Mouse (Mus musculus): ENCODE measurements around the gene Sox2. TPM values are rescaled to one million over a fixed set of nuclear protein-coding genes. Genes with fewer than 3 reads are reported as not detected.

The Sox2 gene
- total and polyA plus RNA-seq, 3 experiments = not detected

- DNase-seq (ENCODE audit: low read depth, low spot score) = no peak
- Histone ChIP-seq H3K36me3 (ENCODE audit: control insufficient read depth in 1 of 2, insufficient read depth in 2 of 2, low read length in 2 of 2) (no peaks in the 10 kb centered on the region), H3K27ac (ENCODE audit: control insufficient read depth, low read depth, low read length) (no peak overlapping the region), H3K27me3 (ENCODE audit: control insufficient read depth in 1 of 2, insufficient read depth in 2 of 2, low read length in 2 of 2) (no peaks in the 10 kb centered on the region), H3K4me1 (ENCODE audit: control insufficient read depth in 1 of 2, insufficient read depth in 2 of 2, low read length in 2 of 2) (no peaks in the 10 kb centered on the region), H3K9me3 (replicated peaks; ENCODE audit: insufficient read depth, low read length) (no peaks in the 10 kb centered on the region), H3K79me2 (ENCODE audit: control insufficient read depth, insufficient read depth, low read length, poor library complexity) (no peaks in the 10 kb centered on the region), H3K9ac (ENCODE audit: control insufficient read depth, low read depth, low read length, poor library complexity, severe bottlenecking) (no peak overlapping the region), H3K4me3 (ENCODE audit: control insufficient read depth in 1 of 2, insufficient read depth in 1 of 2, low read depth in 2 of 2, low read length in 2 of 2) (no peak overlapping the region)
- no peak for TF ChIP-seq BHLHE40 (IDR thresholded peaks at IDR 0.05; ENCODE audit: borderline replicate concordance, low read depth, low read length)
- no peak for TF ChIP-seq POLR2AphosphoS5 (IDR thresholded peaks at IDR 0.05; ENCODE audit: borderline replicate concordance, low read depth, low read length)
- TF ChIP-seq GATA1 (IDR thresholded peaks at IDR 0.05; ENCODE audit: low read depth, low read length) = no peak
- no peak for TF ChIP-seq MYB (IDR thresholded peaks at IDR 0.05; ENCODE audit: low read depth, low read length)
- no peak for TF ChIP-seq MXI1 (IDR thresholded peaks at IDR 0.05; ENCODE audit: low read depth, low read length)
- no peak for TF ChIP-seq CHD2 (IDR thresholded peaks at IDR 0.05; ENCODE audit: low read length)
- no peak for TF ChIP-seq CTCF (IDR thresholded peaks at IDR 0.05 in 2 of 3, conservative IDR thresholded peaks at IDR 0.05 in 1 of 3; ENCODE audit: control insufficient read depth in 1 of 3, insufficient read depth in 1 of 3, low read depth in 2 of 3, low read length in 3 of 3, poor library complexity in 1 of 3, severe bottlenecking in 1 of 3)
- TF ChIP-seq MAZ (IDR thresholded peaks at IDR 0.05; ENCODE audit: low read depth, low read length) = no peak
- no peak for TF ChIP-seq RCOR1 (IDR thresholded peaks at IDR 0.05; ENCODE audit: low read depth, low read length)
- TF ChIP-seq ZC3H11A (IDR thresholded peaks at IDR 0.05; ENCODE audit: low read depth, low read length) = no peak
Measured at GRCm38 (mm10) chr3:34626521-34626920, 23.7 kb upstream of the Sox2 start.

GRCm38 (mm10) chr3:34630031-34630430 lies 20.2 kb upstream of the Sox2 start:
- DNase-seq (ENCODE audit: low read depth, low spot score) = no peak
- H3K36me3 ChIP-seq (ENCODE audit: control insufficient read depth in 1 of 2, insufficient read depth in 2 of 2, low read length in 2 of 2) = no peaks in the 10 kb centered on the region
- H3K9me3 ChIP-seq (replicated peaks; ENCODE audit: insufficient read depth, low read length) = no peaks in the 10 kb centered on the region
- no peak overlapping the region for H3K9ac ChIP-seq (ENCODE audit: control insufficient read depth, low read depth, low read length, poor library complexity, severe bottlenecking)
- H3K27me3 ChIP-seq (ENCODE audit: control insufficient read depth in 1 of 2, insufficient read depth in 2 of 2, low read length in 2 of 2) = no peaks in the 10 kb centered on the region
- H3K79me2 ChIP-seq (ENCODE audit: control insufficient read depth, insufficient read depth, low read length, poor library complexity) = no peaks in the 10 kb centered on the region
- TF ChIP-seq POLR2A (IDR thresholded peaks at IDR 0.05; ENCODE audit: control insufficient read depth in 1 of 2, insufficient read depth in 1 of 2, low read depth in 1 of 2, low read length in 2 of 2, poor library complexity in 1 of 2) = no peak
- TF ChIP-seq POLR2AphosphoS2 (IDR thresholded peaks at IDR 0.05; ENCODE audit: low read length) = no peak
- no peak for TF ChIP-seq RAD21 (IDR thresholded peaks at IDR 0.05; ENCODE audit: low read depth, low read length)
- no peak for TF ChIP-seq NRF1 (IDR thresholded peaks at IDR 0.05; ENCODE audit: insufficient read depth, low read depth, low read length, poor library complexity, severe bottlenecking)
- H3K4me1 ChIP-seq (ENCODE audit: control insufficient read depth in 1 of 2, insufficient read depth in 2 of 2, low read length in 2 of 2) = no peaks in the 10 kb centered on the region
- H3K4me3 ChIP-seq (ENCODE audit: control insufficient read depth in 1 of 2, insufficient read depth in 1 of 2, low read depth in 2 of 2, low read length in 2 of 2) = no peak overlapping the region
- H3K27ac ChIP-seq (ENCODE audit: control insufficient read depth, low read depth, low read length) = no peak overlapping the region

GRCm38 (mm10) chr3:34630736-34631135 lies 19.5 kb upstream of the Sox2 start:
- no peaks in the 10 kb centered on the region for H3K4me1 ChIP-seq (ENCODE audit: control insufficient read depth in 1 of 2, insufficient read depth in 2 of 2, low read length in 2 of 2)
- TF ChIP-seq TAL1 (IDR thresholded peaks at IDR 0.05; ENCODE audit: low read length) (no peak), GABPA (IDR thresholded peaks at IDR 0.05; ENCODE audit: low read depth, low read length) (no peak), USF1 (IDR thresholded peaks at IDR 0.05; ENCODE audit: low read depth, low read length) (no peak), MYC (IDR thresholded peaks at IDR 0.05; ENCODE audit: low read depth, low read length) (no peak), GATA1 (IDR thresholded peaks at IDR 0.05; ENCODE audit: low read depth, low read length) (no peak), POLR2AphosphoS5 (IDR thresholded peaks at IDR 0.05; ENCODE audit: borderline replicate concordance, low read depth, low read length) (no peak), E2F4 (IDR thresholded peaks at IDR 0.05; ENCODE audit: borderline replicate concordance, low read depth, low read length) (no peak), ZMIZ1 (IDR thresholded peaks at IDR 0.05; ENCODE audit: low read depth, low read length) (no peak), KAT2A (conservative IDR thresholded peaks at IDR 0.05; ENCODE audit: low read depth, low read length) (no peak), MAZ (IDR thresholded peaks at IDR 0.05; ENCODE audit: low read depth, low read length) (no peak), RCOR1 (IDR thresholded peaks at IDR 0.05; ENCODE audit: low read depth, low read length) (no peak)
- H3K27me3 ChIP-seq (ENCODE audit: control insufficient read depth in 1 of 2, insufficient read depth in 2 of 2, low read length in 2 of 2) = no peaks in the 10 kb centered on the region
- no peak overlapping the region for H3K9ac ChIP-seq (ENCODE audit: control insufficient read depth, low read depth, low read length, poor library complexity, severe bottlenecking)
- H3K27ac ChIP-seq (ENCODE audit: control insufficient read depth, low read depth, low read length) = no peak overlapping the region
- no peaks in the 10 kb centered on the region for H3K79me2 ChIP-seq (ENCODE audit: control insufficient read depth, insufficient read depth, low read length, poor library complexity)
- H3K4me3 ChIP-seq (ENCODE audit: control insufficient read depth in 1 of 2, insufficient read depth in 1 of 2, low read depth in 2 of 2, low read length in 2 of 2) = no peak overlapping the region
- no peaks in the 10 kb centered on the region for H3K36me3 ChIP-seq (ENCODE audit: control insufficient read depth in 1 of 2, insufficient read depth in 2 of 2, low read length in 2 of 2)
- H3K9me3 ChIP-seq (replicated peaks; ENCODE audit: insufficient read depth, low read length) = no peaks in the 10 kb centered on the region
- DNase-seq (ENCODE audit: low read depth, low spot score) = no peak

Measured in MEL (cell line).